Mouse (Mus musculus) limb, embryonic 11.5 days (tissue): ENCODE results near the gene Ncam1. TPM values are rescaled to one million over a fixed set of nuclear protein-coding genes. Genes with fewer than 3 reads are reported as not detected.
A peak's percentile ranks its signal among the peaks of the same experiment; 100 is the strongest.

Experiments
- ATAC-seq: fragments of 200-750 bp; cut with Nextera tagmentation; 2 replicates; pipeline ENCODE4 v1.8.0; 2017; ENCODE audit warnings: low read depth; ENCODE audit not compliant: insufficient number of reproducible peaks, low FRiP score, low TSS enrichment
- DNase-seq: peaks from one replicate; pipeline ENCODE4 v3.0.0-alpha.2; 2015; ENCODE audit warnings: low spot score
- H3K27ac ChIP-seq: fragments of 300-500 bp; sonication (generic); replicated peaks from 2 replicates; pipeline ENCODE4 v1.5.1; 2014; ENCODE audit warnings: low read depth, mild to moderate bottlenecking, low read length
- H3K27me3 ChIP-seq: fragments of 300-500 bp; sonication (generic); 2 replicates; pipeline ENCODE4 v1.6.1; 2014; ENCODE audit warnings: mild to moderate bottlenecking, low read length, mixed read lengths; ENCODE audit not compliant: control insufficient read depth, insufficient read depth
- H3K36me3 ChIP-seq: fragments of 300-500 bp; sonication (generic); 2 replicates; pipeline ENCODE4 v1.6.1; 2014; ENCODE audit warnings: mild to moderate bottlenecking, low read length, moderate library complexity, mixed read lengths; ENCODE audit not compliant: control insufficient read depth, insufficient read depth
- H3K4me1 ChIP-seq: fragments of 300-500 bp; sonication (generic); 2 replicates; pipeline ENCODE4 v1.6.1; 2014; ENCODE audit warnings: low read length, mixed read lengths; ENCODE audit not compliant: control insufficient read depth, insufficient read depth
- H3K4me2 ChIP-seq: fragments of 300-500 bp; sonication (generic); 2 replicates; pipeline ENCODE4 v1.6.1; 2014; ENCODE audit warnings: low read depth, mild to moderate bottlenecking, moderate library complexity; ENCODE audit not compliant: severe bottlenecking
- H3K4me3 ChIP-seq: fragments of 300-500 bp; sonication (generic); 2 replicates; pipeline ENCODE4 v1.5.1; 2014; ENCODE audit warnings: low read depth, low read length
- H3K9ac ChIP-seq: fragments of 300-500 bp; sonication (generic); 2 replicates; pipeline ENCODE4 v1.6.1; 2014; ENCODE audit warnings: mild to moderate bottlenecking, low read length
- H3K9me3 ChIP-seq: fragments of 300-500 bp; sonication (generic); 2 replicates; pipeline ENCODE4 v1.6.1; 2016; ENCODE audit warnings: low read length; ENCODE audit not compliant: control insufficient read depth
- WGBS: fragments of 180-500 bp; shearing (Covaris S2); extraction: QIAGEN DNeasy Blood & Tissue Kit; methylation state at CpG from one replicate; pipeline ENCODE4 v1.1.7; 2014; 5-methylcytosine and 5-hydroxymethylcytosine counted together
- polyA plus RNA-seq: library from polyadenylated mRNA; unstranded; fragments of >200 nt; fragmentation: Nextera tagmentation; extraction: Ambion mirVana; gene quantifications from 2 replicates; pipeline ENCODE4 v1.2.1, GENCODE M21; 2014

The Ncam1 gene
- 32.9 and 34.2 TPM in 2 replicates for polyA plus RNA-seq

DNA sequence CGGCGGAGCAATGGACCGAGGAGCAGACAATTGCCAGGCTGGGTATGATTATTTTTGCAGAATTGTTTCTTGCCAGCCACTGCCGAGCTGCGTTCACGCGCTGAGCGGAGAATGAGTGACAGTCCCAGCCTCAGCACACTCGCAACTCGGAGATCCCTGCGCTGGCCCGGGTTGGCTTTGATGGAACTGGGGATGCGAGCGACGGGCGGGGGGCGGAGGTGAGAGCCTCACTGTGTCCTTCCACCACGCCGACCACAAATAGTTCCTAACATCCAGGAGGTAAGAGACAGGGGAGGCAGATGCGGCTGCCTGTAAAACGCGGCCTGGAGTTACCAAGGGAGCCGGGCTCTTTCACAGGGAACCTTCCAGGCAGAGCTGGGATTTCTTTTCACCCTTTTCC lies at the start of gene Ncam1:
Gene Ncam1, minus strand, starts transcription at position 120 of the 400 bp plus-strand sequence.
- Histone ChIP-seq H3K27me3 (no peaks in the 10 kb centered on the region), H3K4me2 (peak within 1 kb of the TSS; percentile 91), H3K4me3 (peak within 1 kb of the TSS; percentile 78), H3K4me1 (no peaks in the 10 kb centered on the region), H3K36me3 (no peaks in the 10 kb centered on the region), H3K9ac (peak within 1 kb of the TSS; percentile 64), H3K27ac (no peak within 1 kb of the TSS), H3K9me3 (no peaks in the 10 kb centered on the region)
- ATAC-seq (peak; percentile 65; the same call in 1 of the 2 replicates), DNase-seq (peak; percentile 98)
- WGBS: under 1% methylated on average over 23 of the region's 23 CpGs

DNA sequence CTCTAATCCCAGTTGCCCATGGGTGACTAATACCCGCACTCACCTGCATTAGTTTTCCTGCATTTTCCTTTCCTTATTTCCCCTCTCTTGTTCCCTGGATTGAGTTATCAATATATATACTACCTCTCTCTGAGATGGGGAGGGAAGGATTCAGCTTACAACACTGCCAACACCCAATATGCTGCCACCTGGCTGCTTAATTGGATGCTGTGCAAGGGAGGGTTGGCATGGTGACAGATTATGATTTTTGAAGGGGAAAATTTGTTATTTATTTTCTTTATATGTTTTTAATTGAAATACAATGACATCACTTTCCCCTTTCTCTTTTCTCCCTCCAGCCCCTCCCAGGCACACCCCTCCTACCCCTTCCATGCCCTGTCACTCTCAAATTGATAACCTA lies 35.3 kb upstream of the Ncam1 start:
- Histone ChIP-seq H3K9ac (no peak overlapping the region), H3K4me2 (no peak overlapping the region), H3K36me3 (no peaks in the 10 kb centered on the region), H3K4me1 (no peaks in the 10 kb centered on the region), H3K27me3 (no peaks in the 10 kb centered on the region), H3K4me3 (no peak overlapping the region), H3K27ac (no peak overlapping the region), H3K9me3 (no peaks in the 10 kb centered on the region)
- ATAC-seq (no peak), DNase-seq (no peak)
- 100% methylated on average over 1 of the region's 1 CpGs for WGBS

DNA sequence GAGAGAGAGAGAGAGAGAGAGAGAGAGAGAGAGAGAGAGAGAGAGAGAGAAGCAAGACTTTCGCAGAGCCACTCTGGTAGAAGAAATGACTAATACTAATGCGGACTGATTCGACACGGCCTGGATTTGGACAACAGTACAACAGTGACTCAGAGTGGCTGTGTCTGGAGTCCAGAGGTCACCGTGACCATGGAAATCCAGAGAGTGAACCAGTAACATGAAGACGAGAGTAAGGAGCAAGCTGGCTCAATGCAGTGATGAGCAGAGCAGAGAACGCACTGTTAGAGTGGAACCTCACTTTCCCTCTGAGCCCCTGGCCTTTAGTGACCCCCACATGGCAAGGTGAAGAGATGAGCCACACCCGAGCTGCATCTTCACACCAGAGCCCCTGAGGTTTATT lies 28.9 kb upstream of the Ncam1 start:
- whole genome bisulfite sequencing: 94% methylated on average over 8 of the region's 8 CpGs

GRCm38 (mm10) chr9:49816115-49816650 lies 17.5 kb upstream of the Ncam1 start:
- H3K4me3 ChIP-seq: no peak overlapping the region
- no peaks in the 10 kb centered on the region for H3K36me3 ChIP-seq
- no peak overlapping the region for H3K9ac ChIP-seq
- 79% methylated on average over 10 of the region's 10 CpGs for WGBS
- no peaks in the 10 kb centered on the region for H3K27me3 ChIP-seq
- H3K4me1 ChIP-seq: no peaks in the 10 kb centered on the region
- ATAC-seq: no peak
- no peak overlapping the region for H3K27ac ChIP-seq
- no peaks in the 10 kb centered on the region for H3K9me3 ChIP-seq
- no peak overlapping the region for H3K4me2 ChIP-seq
- no peak for DNase-seq

More for the DNA sequence above, 28.9 kb upstream of the Ncam1 start:
- Histone ChIP-seq H3K27me3 (no peaks in the 10 kb centered on the region), H3K27ac (no peak overlapping the region), H3K4me1 (no peaks in the 10 kb centered on the region), H3K36me3 (no peaks in the 10 kb centered on the region), H3K4me2 (no peak overlapping the region), H3K4me3 (no peak overlapping the region), H3K9me3 (no peaks in the 10 kb centered on the region), H3K9ac (no peak overlapping the region)
- ATAC-seq: no peak
- DNase-seq: no peak

DNA sequence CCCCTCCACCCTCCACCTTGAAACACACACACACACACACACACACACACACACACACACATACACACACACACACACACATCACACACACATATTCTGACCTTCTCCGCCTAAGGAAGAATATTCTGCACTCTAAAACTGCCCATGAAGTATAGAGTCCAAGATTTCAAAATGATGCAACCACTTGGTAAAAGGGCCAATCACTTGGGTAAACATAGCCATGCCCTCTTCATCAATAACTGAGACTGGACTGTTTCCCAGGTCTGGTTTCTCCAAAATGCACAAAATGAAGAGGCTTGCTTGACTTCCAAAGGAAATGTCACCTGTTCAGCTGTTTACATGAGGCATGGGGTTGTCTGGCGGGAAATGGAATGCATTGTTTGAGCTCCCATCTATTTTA lies 15.7 kb upstream of the Ncam1 start:
- ATAC-seq: no peak
- Histone ChIP-seq H3K4me3 (no peak overlapping the region), H3K27ac (no peak overlapping the region), H3K4me2 (no peak overlapping the region), H3K9me3 (no peaks in the 10 kb centered on the region), H3K9ac (no peak overlapping the region), H3K27me3 (no peaks in the 10 kb centered on the region), H3K4me1 (no peaks in the 10 kb centered on the region), H3K36me3 (no peaks in the 10 kb centered on the region)
- no peak for DNase-seq
- 90% methylated on average over 2 of the region's 2 CpGs for WGBS

DNA sequence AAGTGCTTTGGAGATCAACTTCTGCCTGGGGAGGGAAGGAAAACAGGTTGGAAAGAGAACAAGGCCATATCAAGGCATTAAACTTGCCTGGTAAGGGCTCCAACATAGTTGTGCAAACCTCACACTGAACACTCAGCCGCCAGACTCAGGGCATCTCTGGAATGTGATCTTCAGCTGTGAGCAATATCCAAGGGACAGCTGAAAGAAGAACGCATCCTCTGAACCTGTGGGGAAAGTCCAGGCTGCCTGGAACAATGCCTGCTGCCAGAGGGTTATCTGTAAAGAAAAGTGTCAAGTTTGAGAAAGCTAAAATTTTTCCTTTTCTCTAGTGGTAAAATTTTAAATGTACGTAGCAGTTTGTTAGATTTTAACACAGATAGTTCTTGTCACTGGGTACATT lies 4.5 kb upstream of the Ncam1 start:
- Histone ChIP-seq H3K4me1 (no peaks in the 10 kb centered on the region), H3K27ac (no peak overlapping the region), H3K4me2 (no peak overlapping the region), H3K9ac (no peak overlapping the region), H3K36me3 (no peaks in the 10 kb centered on the region), H3K9me3 (no peaks in the 10 kb centered on the region), H3K27me3 (no peaks in the 10 kb centered on the region), H3K4me3 (no peak overlapping the region)
- ATAC-seq: no peak
- WGBS: 62% methylated on average over 3 of the region's 3 CpGs
- no peak for DNase-seq

GRCm38 (mm10) chr9:49797821-49798571 lies 729 bp downstream of the Ncam1 start:
- DNase-seq: peak; percentile 73

GRCm38 (mm10) chr9:49797508-49797820 lies 1.3 kb downstream of the Ncam1 start:
- Histone ChIP-seq H3K36me3 (no peaks in the 10 kb centered on the region), H3K9me3 (no peaks in the 10 kb centered on the region), H3K4me2 (peak overlapping the region; percentile 91), H3K9ac (peak overlapping the region; percentile 64), H3K4me1 (no peaks in the 10 kb centered on the region), H3K27me3 (no peaks in the 10 kb centered on the region), H3K4me3 (peak overlapping the region; percentile 78), H3K27ac (no peak overlapping the region)
- DNase-seq: no peak
- no peak; the same call in 1 of the 2 replicates for ATAC-seq
- WGBS: 0% methylated on average over 14 of the region's 15 CpGs

More at GRCm38 (mm10) chr9:49797821-49798571, 729 bp downstream of the Ncam1 start:
- WGBS: under 1% methylated on average over 58 of the region's 58 CpGs
- H3K9me3 ChIP-seq: no peaks in the 10 kb centered on the region
- H3K27ac ChIP-seq: no peak overlapping the region
- ATAC-seq: peak; percentile 68
- peak overlapping the region; percentile 91 for H3K4me2 ChIP-seq
- peak overlapping the region; percentile 64 for H3K9ac ChIP-seq
- no peaks in the 10 kb centered on the region for H3K36me3 ChIP-seq
- H3K4me1 ChIP-seq: no peaks in the 10 kb centered on the region
- peak overlapping the region; percentile 78 for H3K4me3 ChIP-seq
- H3K27me3 ChIP-seq: no peaks in the 10 kb centered on the region
